ENCODE assay signal across 10 mouse cellular contexts in the genomic region with DNA sequence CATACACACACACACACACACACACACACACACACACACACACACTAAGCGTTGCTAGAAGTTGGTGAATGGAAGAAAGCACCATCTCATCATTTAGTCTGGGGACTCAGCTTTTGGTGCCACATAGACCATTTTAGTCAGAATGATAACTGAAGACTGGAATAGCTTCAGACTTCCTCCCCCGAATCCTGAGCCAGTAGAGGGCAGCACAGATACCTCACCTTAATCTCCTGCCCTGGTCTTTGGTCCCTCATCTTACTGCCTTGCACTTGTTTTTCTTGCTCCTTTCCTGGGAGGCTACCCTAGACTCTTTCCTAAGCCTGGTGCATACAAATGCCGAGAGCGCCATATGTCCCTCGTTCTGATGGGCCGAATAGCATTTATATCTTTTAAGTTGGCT. TPM values are rescaled to one million over a fixed set of nuclear protein-coding genes. Genes with fewer than 3 reads are reported as not detected.
DNase-seq lines count a peak whose midpoint lies in the region; ATAC-seq and TF ChIP-seq lines count a peak whose summit lies in the region.
"Had no signal": no experiment of that assay in that cellular context is flagged by ENCODE, and none has a peak within 500 bp of the region (broad histone marks: within the 10 kb centered on the region; RNA-seq: fewer than 3 reads in every experiment).

No protein-coding gene starts in this region.

- TF ChIP-seq CTCF in gastrocnemius, adult 2 months (IDR thresholded peaks at IDR 0.05) = peak; percentile 66

- no peak overlapping the region for H3K4me3 ChIP-seq in gastrocnemius, adult 2 months
- H3K4me3 ChIP-seq: neural tube, embryonic 12.5 days had no signal

- peak; percentile 47 for DNase-seq in gastrocnemius, adult 2 months
- DNase-seq in gastrocnemius, postnatal 25 days = no peak
- DNase-seq in right cerebral cortex, adult 18-20 months = peak; percentile 18
- no peak for DNase-seq in right cerebral cortex, postnatal 36 days (ENCODE audit: low spot score in 2 of 2)
- DNase-seq in embryo, embryonic 10.5 days (ENCODE audit: low spot score) = peak; percentile 37
- DNase-seq in thymus, postnatal 36 days = peak; percentile 22 to 27
- DNase-seq in layer of hippocampus, adult 11-12 months (ENCODE audit: low spot score) = no peak

- no peak for ATAC-seq in erythroblast, adult 5-6 weeks (replicated peaks; ENCODE audit: low FRiP score, poor library complexity, severe bottlenecking)

- intact Hi-C loops in gastrocnemius, adult 2 months (cut with DNase I) = no loop called here

- no peak overlapping the region for H3K27ac ChIP-seq in gastrocnemius, adult 2 months
- H3K27ac ChIP-seq: neural tube, embryonic 12.5 days had no signal

RNA-seq across cellular contexts. Expression of a gene that starts 35.3 kb away (rescaled TPM):
- total RNA-seq in gastrocnemius, adult 2 months (2021) = 1 to 10 TPM; 4.5 to 7.6 TPM
- 1 to 10 TPM; 6.7 to 8.0 TPM for total RNA-seq in gastrocnemius, postnatal 25 days (2021)
- total RNA-seq in erythroblast, adult 5-6 weeks (2015; ENCODE audit: low replicate concordance) = 2.7 and 10.7 TPM in 2 replicates
- 2.4 and 5.7 TPM in 2 replicates for total RNA-seq in erythroblast, adult 5-6 weeks (2017; ENCODE audit: low replicate concordance)

RNA-seq across cellular contexts. Expression of a gene that starts 36.5 kb away (rescaled TPM):
- total RNA-seq in gastrocnemius, adult 2 months (2021) = not detected
- total RNA-seq in gastrocnemius, postnatal 25 days (2021) = under 1 TPM in 1 of 2 experiments, not detected in 1; 0.54 TPM
- total RNA-seq in erythroblast, adult 5-6 weeks (2015; ENCODE audit: low replicate concordance) = not detected in 2 replicates
- not detected in 2 replicates for total RNA-seq in erythroblast, adult 5-6 weeks (2017; ENCODE audit: low replicate concordance)
- total RNA-seq: left cerebral cortex, postnatal 25 days had no signal

Comparison
In these comparisons a context has a peak if more than half of its experiments do, and no peak if none do; other contexts are left out.
1. DNase-seq: peak in gastrocnemius, adult 2 months (single experiment), right cerebral cortex, adult 18-20 months (single experiment), embryo, embryonic 10.5 days (single experiment) and thymus, postnatal 36 days (2 of 2); none in gastrocnemius, postnatal 25 days (single experiment), right cerebral cortex, postnatal 36 days (0 of 2) and layer of hippocampus, adult 11-12 months (single experiment).